ENCODE assay signal across 9 mouse cellular contexts in the genomic region with DNA sequence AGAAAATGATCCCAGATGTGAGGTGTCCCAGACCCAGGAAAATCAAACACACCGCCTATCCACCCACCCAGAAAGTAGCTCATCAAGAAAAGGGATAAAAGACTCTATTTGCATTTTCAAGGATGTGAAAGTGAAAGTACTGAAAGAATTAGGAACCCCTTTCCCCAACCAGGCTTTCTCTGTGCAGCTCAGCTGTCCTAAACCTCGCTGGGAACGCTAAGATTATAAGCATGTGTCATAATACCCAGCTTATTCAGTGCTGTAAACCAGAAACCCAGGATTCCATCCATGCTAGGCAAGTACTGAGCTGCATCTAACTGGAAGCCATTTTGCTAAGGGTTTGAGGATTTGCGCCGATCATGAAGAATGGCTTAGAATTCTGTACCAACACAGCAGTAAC.
DNase-seq lines count a peak whose midpoint lies in the region; ATAC-seq and TF ChIP-seq lines count a peak whose summit lies in the region.
"Had no signal": no experiment of that assay in that cellular context is flagged by ENCODE, and none has a peak within 500 bp of the region (broad histone marks: within the 10 kb centered on the region; RNA-seq: fewer than 3 reads in every experiment).

No protein-coding gene starts in this region.

- H3K9me3 ChIP-seq in hindbrain, embryonic 12.5 days (replicated peaks): no peaks in the 10 kb centered on the region
- no peaks in the 10 kb centered on the region for H3K9me3 ChIP-seq in hindbrain, embryonic 11.5 days (ENCODE audit: control insufficient read depth, low read length)
- H3K9me3 ChIP-seq in forebrain, postnatal 0 days (ENCODE audit: low read length): no peaks in the 10 kb centered on the region
- no peaks in the 10 kb centered on the region for H3K9me3 ChIP-seq in midbrain, embryonic 13.5 days
- H3K9me3 ChIP-seq: G1E had no signal

- WGBS in hindbrain, embryonic 12.5 days: 79% methylated on average over 5 of the region's 5 CpGs
- 84% methylated on average over 5 of the region's 5 CpGs for WGBS in hindbrain, embryonic 11.5 days
- WGBS in forebrain, postnatal 0 days: 34% methylated on average over 5 of the region's 5 CpGs
- WGBS in midbrain, embryonic 13.5 days: 53% methylated on average over 5 of the region's 5 CpGs

- H3K27ac ChIP-seq in hindbrain, embryonic 12.5 days: peak overlapping the region; percentile 52
- no peak overlapping the region for H3K27ac ChIP-seq in hindbrain, embryonic 11.5 days (ENCODE audit: low read depth, low read length)
- peak overlapping the region; percentile 1; the same call in 1 of the 2 replicates for H3K27ac ChIP-seq in forebrain, postnatal 0 days (ENCODE audit: low read depth, low read length)
- H3K27ac ChIP-seq in midbrain, embryonic 13.5 days: peak overlapping the region; percentile 83

- H3K27me3 ChIP-seq in hindbrain, embryonic 12.5 days: no peaks in the 10 kb centered on the region
- H3K27me3 ChIP-seq in hindbrain, embryonic 11.5 days (ENCODE audit: control insufficient read depth, insufficient read depth, low read length): no peaks in the 10 kb centered on the region
- H3K27me3 ChIP-seq in forebrain, postnatal 0 days (ENCODE audit: insufficient read depth, low read length): no peaks in the 10 kb centered on the region
- no peaks in the 10 kb centered on the region for H3K27me3 ChIP-seq in midbrain, embryonic 13.5 days

- H3K4me3 ChIP-seq in hindbrain, embryonic 12.5 days: no peak overlapping the region
- H3K4me3 ChIP-seq in hindbrain, embryonic 11.5 days (ENCODE audit: low read depth, low read length): no peak overlapping the region
- no peak overlapping the region for H3K4me3 ChIP-seq in forebrain, postnatal 0 days (ENCODE audit: low read depth, low read length)
- H3K4me3 ChIP-seq in midbrain, embryonic 13.5 days (replicated peaks): no peak overlapping the region

- no peak overlapping the region for H3K9ac ChIP-seq in hindbrain, embryonic 12.5 days
- H3K9ac ChIP-seq in hindbrain, embryonic 11.5 days (ENCODE audit: low read depth, low read length): no peak overlapping the region
- H3K9ac ChIP-seq in forebrain, postnatal 0 days: no peak overlapping the region
- no peak overlapping the region for H3K9ac ChIP-seq in midbrain, embryonic 13.5 days (replicated peaks)

- no peak for ATAC-seq in hindbrain, embryonic 12.5 days (ENCODE audit: low FRiP score)
- no peak for ATAC-seq in hindbrain, embryonic 11.5 days (ENCODE audit: low FRiP score)
- no peak for ATAC-seq in forebrain, postnatal 0 days
- ATAC-seq in midbrain, embryonic 13.5 days: 0 out of 2 replicates have a peak, but pooled peaks have one; percentile 37

- H3K4me1 ChIP-seq in hindbrain, embryonic 12.5 days: peaks cover 25% of the 10 kb centered on the region
- H3K4me1 ChIP-seq in hindbrain, embryonic 11.5 days (replicated peaks; ENCODE audit: control insufficient read depth, insufficient read depth, low read length): no peaks in the 10 kb centered on the region
- peaks cover 7% of the 10 kb centered on the region; the same call in 1 of the 2 replicates for H3K4me1 ChIP-seq in forebrain, postnatal 0 days (ENCODE audit: insufficient read depth)
- H3K4me1 ChIP-seq in midbrain, embryonic 13.5 days (replicated peaks): peaks cover 68% of the 10 kb centered on the region

- DNase-seq in hindbrain, embryonic 11.5 days (ENCODE audit: low spot score): no peak
- DNase-seq in MN1 (ENCODE audit: low spot score): peak; percentile 54
- no peak for DNase-seq in forebrain, postnatal 0 days
- no peak for DNase-seq in cerebellum, postnatal 4 days (ENCODE audit: low spot score in 2 of 2)
- DNase-seq in urinary bladder, adult 18-20 months (ENCODE audit: low spot score in 2 of 2): no peak
- no peak for DNase-seq in thymus, postnatal 36 days

- H3K36me3 ChIP-seq in hindbrain, embryonic 12.5 days: 0 out of 2 replicates have a peak, but pooled peaks cover 3% of the 10 kb centered on the region
- H3K36me3 ChIP-seq in hindbrain, embryonic 11.5 days (ENCODE audit: control insufficient read depth, insufficient read depth, low read length): no peaks in the 10 kb centered on the region
- H3K36me3 ChIP-seq in forebrain, postnatal 0 days (ENCODE audit: insufficient read depth): 0 out of 2 replicates have a peak, but pooled peaks cover 3% of the 10 kb centered on the region
- H3K36me3 ChIP-seq in midbrain, embryonic 13.5 days: peaks cover 6% of the 10 kb centered on the region; the same call in 1 of the 2 replicates

- H3K4me2 ChIP-seq in hindbrain, embryonic 12.5 days (replicated peaks): no peak overlapping the region
- no peak overlapping the region for H3K4me2 ChIP-seq in hindbrain, embryonic 11.5 days (replicated peaks; ENCODE audit: low read depth, low read length)
- H3K4me2 ChIP-seq in forebrain, postnatal 0 days (ENCODE audit: low read depth): no peak overlapping the region
- H3K4me2 ChIP-seq in midbrain, embryonic 13.5 days (replicated peaks): no peak overlapping the region

- TF ChIP-seq CTCF in forebrain, postnatal 0 days (IDR thresholded peaks at IDR 0.05; ENCODE audit: low read depth): no peak
